ENCODE assay signal across 24 mouse cellular contexts in genomic region chr3:30212802-30213201, GRCm38 (mm10).
DNase-seq lines count a peak whose midpoint lies in the region; ATAC-seq and TF ChIP-seq lines count a peak whose summit lies in the region.
"Had no signal": no experiment of that assay in that cellular context is flagged by ENCODE, and none has a peak within 500 bp of the region (broad histone marks: within the 10 kb centered on the region; RNA-seq: fewer than 3 reads in every experiment).

No protein-coding gene starts in this region.

- H3K4me1 ChIP-seq in heart, embryonic 10.5 days = peaks cover 26% of the 10 kb centered on the region
- no peaks in the 10 kb centered on the region for H3K4me1 ChIP-seq in intestine, embryonic 15.5 days (replicated peaks)
- peaks cover 9% of the 10 kb centered on the region for H3K4me1 ChIP-seq in intestine, embryonic 16.5 days (ENCODE audit: control insufficient read depth, insufficient read depth, low read length)
- peaks cover 26% of the 10 kb centered on the region for H3K4me1 ChIP-seq in limb, embryonic 11.5 days (ENCODE audit: control insufficient read depth, insufficient read depth, low read length)
- H3K4me1 ChIP-seq in stomach, postnatal 0 days (replicated peaks; ENCODE audit: control insufficient read depth, insufficient read depth) = no peaks in the 10 kb centered on the region
- H3K4me1 ChIP-seq: forebrain, embryonic 15.5 days had no signal

- no peaks in the 10 kb centered on the region for H3K27me3 ChIP-seq in heart, embryonic 10.5 days (ENCODE audit: insufficient read depth, poor library complexity, severe bottlenecking)
- peaks cover 5% of the 10 kb centered on the region; the same call in 1 of the 2 replicates for H3K27me3 ChIP-seq in intestine, embryonic 15.5 days (replicated peaks)
- H3K27me3 ChIP-seq in intestine, embryonic 16.5 days (replicated peaks; ENCODE audit: control insufficient read depth, insufficient read depth, low read length) = no peaks in the 10 kb centered on the region
- no peaks in the 10 kb centered on the region for H3K27me3 ChIP-seq in limb, embryonic 11.5 days (ENCODE audit: control insufficient read depth, insufficient read depth, low read length)
- no peaks in the 10 kb centered on the region for H3K27me3 ChIP-seq in stomach, postnatal 0 days (ENCODE audit: control insufficient read depth, insufficient read depth, low read length)
- H3K27me3 ChIP-seq: CH12.LX; embryonic facial prominence, embryonic 12.5 days had no signal

- H3K4me3 ChIP-seq in heart, embryonic 10.5 days = no peak overlapping the region
- H3K4me3 ChIP-seq in intestine, embryonic 15.5 days (replicated peaks) = no peak overlapping the region
- no peak overlapping the region for H3K4me3 ChIP-seq in intestine, embryonic 16.5 days (ENCODE audit: low read length)
- H3K4me3 ChIP-seq in limb, embryonic 11.5 days (ENCODE audit: low read depth, low read length) = no peak overlapping the region
- H3K4me3 ChIP-seq in stomach, postnatal 0 days (ENCODE audit: low read depth, low read length) = no peak overlapping the region
- H3K4me3 ChIP-seq: embryonic facial prominence, embryonic 12.5 days; embryonic facial prominence, embryonic 15.5 days; forebrain, embryonic 12.5 days; forebrain, embryonic 15.5 days; gastrocnemius, adult 2 months; hindbrain, embryonic 12.5 days; hindbrain, embryonic 15.5 days had no signal

- H3K27ac ChIP-seq in heart, embryonic 10.5 days = peak overlapping the region; percentile 25; the same call in 1 of the 2 replicates
- H3K27ac ChIP-seq in intestine, embryonic 15.5 days = no peak overlapping the region
- no peak overlapping the region for H3K27ac ChIP-seq in intestine, embryonic 16.5 days (ENCODE audit: low read length)
- H3K27ac ChIP-seq in limb, embryonic 11.5 days (replicated peaks; ENCODE audit: low read depth, low read length) = peak overlapping the region; percentile 93
- H3K27ac ChIP-seq in stomach, postnatal 0 days (replicated peaks) = no peak overlapping the region
- H3K27ac ChIP-seq: embryonic facial prominence, embryonic 12.5 days; embryonic facial prominence, embryonic 15.5 days; forebrain, embryonic 12.5 days; forebrain, embryonic 15.5 days; gastrocnemius, adult 2 months; hindbrain, embryonic 12.5 days; hindbrain, embryonic 15.5 days had no signal

- no peak for DNase-seq in heart, embryonic 10.5 days (ENCODE audit: low spot score)
- DNase-seq in heart, postnatal 4 days = no peak
- DNase-seq in limb, embryonic 11.5 days (ENCODE audit: low spot score) = no peak
- DNase-seq in stomach, postnatal 0 days (ENCODE audit: low spot score) = no peak
- DNase-seq in layer of hippocampus, postnatal 14 days (ENCODE audit: low spot score in 2 of 2) = no peak
- DNase-seq: adrenal gland, postnatal 10 days; adrenal gland, postnatal 36 days; B cell, adult 2 months; cerebellum, adult 18-20 months; cerebellum, adult 9-10 months; cerebellum, postnatal 14 days; gastrocnemius, adult 2 months; gastrocnemius, postnatal 14 days had no signal

- no peak overlapping the region for H3K4me2 ChIP-seq in intestine, embryonic 15.5 days (replicated peaks)
- no peak overlapping the region for H3K4me2 ChIP-seq in intestine, embryonic 16.5 days (ENCODE audit: low read depth, low read length)
- H3K4me2 ChIP-seq in limb, embryonic 11.5 days (ENCODE audit: low read depth, severe bottlenecking) = no peak overlapping the region
- H3K4me2 ChIP-seq in stomach, postnatal 0 days (replicated peaks; ENCODE audit: low read depth) = no peak overlapping the region
- H3K4me2 ChIP-seq: embryonic facial prominence, embryonic 15.5 days; forebrain, embryonic 12.5 days; forebrain, embryonic 15.5 days; hindbrain, embryonic 12.5 days; hindbrain, embryonic 15.5 days had no signal

- WGBS in heart, embryonic 10.5 days = 35% methylated on average over 3 of the region's 3 CpGs
- 44% methylated on average over 3 of the region's 3 CpGs for WGBS in intestine, embryonic 15.5 days
- WGBS in intestine, embryonic 16.5 days = 43% methylated on average over 3 of the region's 3 CpGs
- WGBS in limb, embryonic 11.5 days = 2% methylated on average over 3 of the region's 3 CpGs
- 40% methylated on average over 3 of the region's 3 CpGs for WGBS in stomach, postnatal 0 days

- H3K9me3 ChIP-seq in heart, embryonic 10.5 days = no peaks in the 10 kb centered on the region
- H3K9me3 ChIP-seq in intestine, embryonic 15.5 days = no peaks in the 10 kb centered on the region
- H3K9me3 ChIP-seq in intestine, embryonic 16.5 days (ENCODE audit: control insufficient read depth, low read length) = no peaks in the 10 kb centered on the region
- no peaks in the 10 kb centered on the region for H3K9me3 ChIP-seq in limb, embryonic 11.5 days (ENCODE audit: control insufficient read depth, low read length)
- H3K9me3 ChIP-seq in stomach, postnatal 0 days (ENCODE audit: control insufficient read depth, low read length) = no peaks in the 10 kb centered on the region
- H3K9me3 ChIP-seq: embryonic facial prominence, embryonic 12.5 days; embryonic facial prominence, embryonic 15.5 days; forebrain, embryonic 12.5 days; forebrain, embryonic 15.5 days; G1E; hindbrain, embryonic 12.5 days; hindbrain, embryonic 15.5 days had no signal

- ATAC-seq in intestine, embryonic 15.5 days = 0 out of 2 replicates have a peak, but pooled peaks have one; percentile 15
- no peak for ATAC-seq in intestine, embryonic 16.5 days
- peak; percentile 83 for ATAC-seq in limb, embryonic 11.5 days (ENCODE audit: insufficient number of reproducible peaks, low FRiP score, low TSS enrichment, low read depth)
- ATAC-seq in stomach, postnatal 0 days (ENCODE audit: low FRiP score, low TSS enrichment) = no peak
- ATAC-seq: forebrain, embryonic 15.5 days; Patski had no signal

- no peaks in the 10 kb centered on the region for H3K36me3 ChIP-seq in heart, embryonic 10.5 days
- no peaks in the 10 kb centered on the region for H3K36me3 ChIP-seq in intestine, embryonic 15.5 days
- H3K36me3 ChIP-seq in intestine, embryonic 16.5 days (ENCODE audit: control insufficient read depth, insufficient read depth, low read length) = no peaks in the 10 kb centered on the region
- H3K36me3 ChIP-seq in limb, embryonic 11.5 days (ENCODE audit: control insufficient read depth, insufficient read depth, low read length) = no peaks in the 10 kb centered on the region
- H3K36me3 ChIP-seq in stomach, postnatal 0 days (ENCODE audit: control insufficient read depth, insufficient read depth, low read length) = no peaks in the 10 kb centered on the region
- H3K36me3 ChIP-seq: embryonic facial prominence, embryonic 12.5 days; embryonic facial prominence, embryonic 15.5 days; forebrain, embryonic 12.5 days; forebrain, embryonic 15.5 days; G1E; hindbrain, embryonic 12.5 days; hindbrain, embryonic 15.5 days had no signal

- no peak for TF ChIP-seq EP300 in stomach, postnatal 0 days (optimal IDR thresholded peaks at IDR 0.05)

- TF ChIP-seq CTCF in stomach, postnatal 0 days (IDR thresholded peaks at IDR 0.05; ENCODE audit: low read depth) = no peak

- no peak overlapping the region for H3K9ac ChIP-seq in intestine, embryonic 15.5 days
- H3K9ac ChIP-seq in intestine, embryonic 16.5 days (ENCODE audit: low read depth, low read length) = no peak overlapping the region
- H3K9ac ChIP-seq in limb, embryonic 11.5 days (ENCODE audit: low read length) = no peak overlapping the region
- no peak overlapping the region for H3K9ac ChIP-seq in stomach, postnatal 0 days (ENCODE audit: low read length)
- H3K9ac ChIP-seq: embryonic facial prominence, embryonic 12.5 days; embryonic facial prominence, embryonic 15.5 days; forebrain, embryonic 12.5 days; forebrain, embryonic 15.5 days; hindbrain, embryonic 12.5 days; hindbrain, embryonic 15.5 days had no signal

Comparison
In these comparisons a context has a peak if more than half of its experiments do, and no peak if none do; other contexts are left out.
1. ATAC-seq: peak in intestine, embryonic 15.5 days (single experiment) and limb, embryonic 11.5 days (single experiment); none in intestine, embryonic 16.5 days (single experiment) and stomach, postnatal 0 days (single experiment).
2. H3K27ac ChIP-seq: peak in heart, embryonic 10.5 days (single experiment) and limb, embryonic 11.5 days (single experiment); none in intestine, embryonic 15.5 days (single experiment), intestine, embryonic 16.5 days (single experiment) and stomach, postnatal 0 days (single experiment).